Mouse (Mus musculus): ENCODE data around the gene Exph5.

- TF ChIP-seq TAL1 (conservative IDR thresholded peaks at IDR 0.05; ENCODE audit: low read depth, low read length) (no peak), GATA1 (IDR thresholded peaks at IDR 0.05; ENCODE audit: borderline replicate concordance, low read length) (no peak), CTCF (IDR thresholded peaks at IDR 0.05; ENCODE audit: low read depth, low read length) (no peak)
Measured at GRCm38 (mm10) chr9:53422133-53422896, 120.8 kb downstream of the Exph5 start.
